Mouse (Mus musculus): ENCODE results near the gene Olfr275. TPM values are rescaled to one million over a fixed set of nuclear protein-coding genes. Genes with fewer than 3 reads are reported as not detected.
"Not testable (repeated sequence)": the region's sequence is repeated elsewhere in the genome, so short reads cannot be mapped to it uniquely, and the experiment has no call there.

Gene Olfr275
- not detected for polyA plus RNA-seq (2012; fragmentation: generic; extraction: Trizol)
- long read RNA-seq, experiment 1, result 0 reads
- long read RNA-seq, experiment 2, result 0 reads

- Histone ChIP-seq H3K36me3 (ENCODE audit: control insufficient read depth, insufficient read depth) (no peaks in the 10 kb centered on the region), H3K27me3 (ENCODE audit: control insufficient read depth, insufficient read depth, insufficient read length) (no peaks in the 10 kb centered on the region), H3K79me2 (ENCODE audit: control insufficient read depth, insufficient read depth) (no peaks in the 10 kb centered on the region), H3K4me3 (ENCODE audit: insufficient read depth, poor library complexity, severe bottlenecking) (no peak within 1 kb of the TSS), H3K79me3 (ENCODE audit: low read depth) (no peaks in the 10 kb centered on the region), H3ac (ENCODE audit: control insufficient read depth, insufficient read length, low read depth) (no peak within 1 kb of the TSS)
- TF ChIP-seq USF1 (IDR thresholded peaks at IDR 0.05; ENCODE audit: low read depth), result no peak
- no peak for TF ChIP-seq FOSL1 (IDR thresholded peaks at IDR 0.05; ENCODE audit: insufficient read depth, low read length, poor library complexity, severe bottlenecking)
- TF ChIP-seq CEBPB (IDR thresholded peaks at IDR 0.05; ENCODE audit: low read depth), result no peak
- TF ChIP-seq MYOG (IDR thresholded peaks at IDR 0.05; ENCODE audit: control insufficient read depth, extremely low read depth, insufficient read length), result no peak
- TF ChIP-seq MAX (IDR thresholded peaks at IDR 0.05), result no peak
- TF ChIP-seq CTCF (IDR thresholded peaks at IDR 0.05; ENCODE audit: control insufficient read depth, insufficient read depth, insufficient read length), result no peak
Observed at GRCm38 (mm10) chr4:52814304-52814703, at the start of gene Olfr275. Olfr275 (plus strand) TSS chr4:52814604.

- H3K36me3 ChIP-seq (ENCODE audit: control insufficient read depth, insufficient read depth), result no peaks in the 10 kb centered on the region
- no peaks in the 10 kb centered on the region for H3K79me3 ChIP-seq (ENCODE audit: low read depth)
- no peak for TF ChIP-seq MYOG (IDR thresholded peaks at IDR 0.05; ENCODE audit: control insufficient read depth, extremely low read depth, insufficient read length)
- no peak for TF ChIP-seq USF1 (IDR thresholded peaks at IDR 0.05; ENCODE audit: low read depth)
- TF ChIP-seq CEBPB (IDR thresholded peaks at IDR 0.05; ENCODE audit: low read depth), result no peak
- no peak for TF ChIP-seq MAX (IDR thresholded peaks at IDR 0.05)
- no peak for TF ChIP-seq FOSL1 (IDR thresholded peaks at IDR 0.05; ENCODE audit: insufficient read depth, low read length, poor library complexity, severe bottlenecking)
- TF ChIP-seq CTCF (IDR thresholded peaks at IDR 0.05; ENCODE audit: control insufficient read depth, insufficient read depth, insufficient read length), result no peak
- TF ChIP-seq MYOD1 (IDR thresholded peaks at IDR 0.05; ENCODE audit: control insufficient read depth, insufficient read length, low read depth), result no peak
- H3K27me3 ChIP-seq (ENCODE audit: control insufficient read depth, insufficient read depth, insufficient read length), result no peaks in the 10 kb centered on the region
- H3K79me2 ChIP-seq (ENCODE audit: control insufficient read depth, insufficient read depth), result no peaks in the 10 kb centered on the region
- H3K4me3 ChIP-seq (ENCODE audit: insufficient read depth, poor library complexity, severe bottlenecking), result no peak overlapping the region
- H3ac ChIP-seq (ENCODE audit: control insufficient read depth, insufficient read length, low read depth), result no peak overlapping the region
Observed at GRCm38 (mm10) chr4:52765612-52766011, 48.8 kb upstream of the Olfr275 start.

- Histone ChIP-seq H3K27me3 (ENCODE audit: control insufficient read depth, insufficient read depth, insufficient read length) (no peaks in the 10 kb centered on the region), H3ac (ENCODE audit: control insufficient read depth, insufficient read length, low read depth) (no peak overlapping the region), H3K4me3 (ENCODE audit: insufficient read depth, poor library complexity, severe bottlenecking) (no peak overlapping the region), H3K36me3 (ENCODE audit: control insufficient read depth, insufficient read depth) (no peaks in the 10 kb centered on the region), H3K79me2 (ENCODE audit: control insufficient read depth, insufficient read depth) (no peaks in the 10 kb centered on the region), H3K79me3 (ENCODE audit: low read depth) (no peaks in the 10 kb centered on the region)
- TF ChIP-seq USF1 (IDR thresholded peaks at IDR 0.05; ENCODE audit: low read depth) (no peak), MAX (IDR thresholded peaks at IDR 0.05) (no peak), MYOD1 (IDR thresholded peaks at IDR 0.05; ENCODE audit: control insufficient read depth, insufficient read length, low read depth) (no peak), CEBPB (IDR thresholded peaks at IDR 0.05; ENCODE audit: low read depth) (no peak), FOSL1 (IDR thresholded peaks at IDR 0.05; ENCODE audit: insufficient read depth, low read length, poor library complexity, severe bottlenecking) (no peak), MYOG (IDR thresholded peaks at IDR 0.05; ENCODE audit: control insufficient read depth, extremely low read depth, insufficient read length) (no peak), CTCF (IDR thresholded peaks at IDR 0.05; ENCODE audit: control insufficient read depth, insufficient read depth, insufficient read length) (no peak)
Observed at GRCm38 (mm10) chr4:52772186-52772585, 42.2 kb upstream of the Olfr275 start.

GRCm38 (mm10) chr4:52800013-52800412 is 14.4 kb upstream of the Olfr275 start:
- no peaks in the 10 kb centered on the region for H3K27me3 ChIP-seq (ENCODE audit: control insufficient read depth, insufficient read depth, insufficient read length)
- TF ChIP-seq FOSL1 (IDR thresholded peaks at IDR 0.05; ENCODE audit: insufficient read depth, low read length, poor library complexity, severe bottlenecking), result no peak
- no peak for TF ChIP-seq USF1 (IDR thresholded peaks at IDR 0.05; ENCODE audit: low read depth)
- TF ChIP-seq CTCF (IDR thresholded peaks at IDR 0.05; ENCODE audit: control insufficient read depth, insufficient read depth, insufficient read length), result no peak
- no peak for TF ChIP-seq CEBPB (IDR thresholded peaks at IDR 0.05; ENCODE audit: low read depth)
- TF ChIP-seq MYOG (IDR thresholded peaks at IDR 0.05; ENCODE audit: control insufficient read depth, extremely low read depth, insufficient read length), result no peak
- TF ChIP-seq MYOD1 (IDR thresholded peaks at IDR 0.05; ENCODE audit: control insufficient read depth, insufficient read length, low read depth), result no peak
- no peak for TF ChIP-seq MAX (IDR thresholded peaks at IDR 0.05)
- no peak overlapping the region for H3K4me3 ChIP-seq (ENCODE audit: insufficient read depth, poor library complexity, severe bottlenecking)
- no peaks in the 10 kb centered on the region for H3K36me3 ChIP-seq (ENCODE audit: control insufficient read depth, insufficient read depth)
- no peaks in the 10 kb centered on the region for H3K79me2 ChIP-seq (ENCODE audit: control insufficient read depth, insufficient read depth)
- no peak overlapping the region for H3ac ChIP-seq (ENCODE audit: control insufficient read depth, insufficient read length, low read depth)
- no peaks in the 10 kb centered on the region for H3K79me3 ChIP-seq (ENCODE audit: low read depth)

GRCm38 (mm10) chr4:52811871-52812270 is 2.5 kb upstream of the Olfr275 start:
- TF ChIP-seq MAX (IDR thresholded peaks at IDR 0.05), result no peak
- TF ChIP-seq CTCF (IDR thresholded peaks at IDR 0.05; ENCODE audit: control insufficient read depth, insufficient read depth, insufficient read length), result no peak
- no peak for TF ChIP-seq USF1 (IDR thresholded peaks at IDR 0.05; ENCODE audit: low read depth)
- no peak for TF ChIP-seq FOSL1 (IDR thresholded peaks at IDR 0.05; ENCODE audit: insufficient read depth, low read length, poor library complexity, severe bottlenecking)
- Histone ChIP-seq H3K79me2 (ENCODE audit: control insufficient read depth, insufficient read depth) (no peaks in the 10 kb centered on the region), H3ac (ENCODE audit: control insufficient read depth, insufficient read length, low read depth) (no peak overlapping the region), H3K4me3 (ENCODE audit: insufficient read depth, poor library complexity, severe bottlenecking) (no peak overlapping the region), H3K79me3 (ENCODE audit: low read depth) (no peaks in the 10 kb centered on the region), H3K36me3 (ENCODE audit: control insufficient read depth, insufficient read depth) (no peaks in the 10 kb centered on the region), H3K27me3 (ENCODE audit: control insufficient read depth, insufficient read depth, insufficient read length) (no peaks in the 10 kb centered on the region)

- Histone ChIP-seq H3K4me3 (ENCODE audit: insufficient read depth, poor library complexity, severe bottlenecking) (no peak overlapping the region), H3K79me3 (ENCODE audit: low read depth) (no peaks in the 10 kb centered on the region), H3K79me2 (ENCODE audit: control insufficient read depth, insufficient read depth) (no peaks in the 10 kb centered on the region), H3K36me3 (ENCODE audit: control insufficient read depth, insufficient read depth) (no peaks in the 10 kb centered on the region), H3ac (ENCODE audit: control insufficient read depth, insufficient read length, low read depth) (no peak overlapping the region), H3K27me3 (ENCODE audit: control insufficient read depth, insufficient read depth, insufficient read length) (no peaks in the 10 kb centered on the region)
- no peak for TF ChIP-seq MAX (IDR thresholded peaks at IDR 0.05)
- no peak for TF ChIP-seq CTCF (IDR thresholded peaks at IDR 0.05; ENCODE audit: control insufficient read depth, insufficient read depth, insufficient read length)
- no peak for TF ChIP-seq FOSL1 (IDR thresholded peaks at IDR 0.05; ENCODE audit: insufficient read depth, low read length, poor library complexity, severe bottlenecking)
- no peak for TF ChIP-seq MYOG (IDR thresholded peaks at IDR 0.05; ENCODE audit: control insufficient read depth, extremely low read depth, insufficient read length)
- no peak for TF ChIP-seq MYOD1 (IDR thresholded peaks at IDR 0.05; ENCODE audit: control insufficient read depth, insufficient read length, low read depth)
- TF ChIP-seq CEBPB (IDR thresholded peaks at IDR 0.05; ENCODE audit: low read depth), result no peak
- no peak for TF ChIP-seq USF1 (IDR thresholded peaks at IDR 0.05; ENCODE audit: low read depth)
Observed at GRCm38 (mm10) chr4:52821375-52821774, 7.0 kb downstream of the Olfr275 start.

GRCm38 (mm10) chr4:52845411-52845810 is 31.0 kb downstream of the Olfr275 start:
- not testable (repeated sequence) for H3K4me3 ChIP-seq (ENCODE audit: insufficient read depth, poor library complexity, severe bottlenecking); H3K36me3 ChIP-seq (ENCODE audit: control insufficient read depth, insufficient read depth); H3K79me2 ChIP-seq (ENCODE audit: control insufficient read depth, insufficient read depth); H3ac ChIP-seq (ENCODE audit: control insufficient read depth, insufficient read length, low read depth); H3K79me3 ChIP-seq (ENCODE audit: low read depth); H3K27me3 ChIP-seq (ENCODE audit: control insufficient read depth, insufficient read depth, insufficient read length)

Measured in C2C12 (cell line).